Mouse (Mus musculus) small intestine, adult 2 months (tissue): ENCODE results near the gene Hoxa13. TPM values are rescaled to one million over a fixed set of nuclear protein-coding genes. Genes with fewer than 3 reads are reported as not detected.
A peak's percentile ranks its signal among the peaks of the same experiment; 100 is the strongest.

Experiments
- H3K27ac ChIP-seq: fragments of 200-500 bp; 2 replicates; pipeline ENCODE4 v1.5.1; 2012; ENCODE audit warnings: low read depth, low read length, control low read depth, inconsistent platforms; ENCODE audit not compliant: insufficient read depth
- H3K27me3 ChIP-seq: fragments of 200-500 bp; 2 replicates; pipeline ENCODE4 v1.6.1; 2012; ENCODE audit warnings: mild to moderate bottlenecking, moderate library complexity, low read length, inconsistent platforms; ENCODE audit not compliant: control insufficient read depth, insufficient read depth
- H3K36me3 ChIP-seq: fragments of 200-500 bp; 2 replicates; pipeline ENCODE4 v1.6.1; 2012; ENCODE audit warnings: mild to moderate bottlenecking, low read length, control low read depth, inconsistent platforms; ENCODE audit not compliant: control insufficient read depth, insufficient read depth
- H3K4me1 ChIP-seq: fragments of 200-500 bp; 2 replicates; pipeline ENCODE4 v1.6.1; 2012; ENCODE audit warnings: low read length, inconsistent platforms, mixed read lengths; ENCODE audit not compliant: control insufficient read depth, insufficient read depth, insufficient read length
- H3K4me3 ChIP-seq: fragments of 200-500 bp; 2 replicates; pipeline ENCODE4 v1.5.1; 2012; ENCODE audit warnings: low read depth, mild to moderate bottlenecking, control low read depth, inconsistent platforms, low read length, moderate library complexity
- CTCF ChIP-seq: fragments of 200-500 bp; IDR thresholded peaks from 2 replicates; pipeline ENCODE4 v1.5.1; 2012; ENCODE audit warnings: low read depth, mild to moderate bottlenecking, control low read depth, inconsistent platforms, low read length, moderate library complexity, mixed read lengths; ENCODE audit not compliant: insufficient replicate concordance, insufficient read length; ENCODE audit errors: extremely low read depth
- POLR2A ChIP-seq: fragments of 200-500 bp; IDR thresholded peaks from 2 replicates; pipeline ENCODE4 v1.6.1; 2012; ENCODE audit warnings: low read depth, mild to moderate bottlenecking, control low read depth, inconsistent platforms, low read length, moderate library complexity
- WGBS: fragments of 180-500 bp; shearing (Covaris S2); methylation state at CpG from one replicate; pipeline ENCODE4 v1.1.7; 2018; 5-methylcytosine and 5-hydroxymethylcytosine counted together
- polyA plus RNA-seq: library from polyadenylated mRNA; depleted of rRNA; stranded (reverse); fragments of >200 nt; gene quantifications from 2 replicates; pipeline ENCODE4 v1.2.3, GENCODE M21; 2012

Hoxa13 gene
- polyA plus RNA-seq, 1 experiment = not detected

DNA sequence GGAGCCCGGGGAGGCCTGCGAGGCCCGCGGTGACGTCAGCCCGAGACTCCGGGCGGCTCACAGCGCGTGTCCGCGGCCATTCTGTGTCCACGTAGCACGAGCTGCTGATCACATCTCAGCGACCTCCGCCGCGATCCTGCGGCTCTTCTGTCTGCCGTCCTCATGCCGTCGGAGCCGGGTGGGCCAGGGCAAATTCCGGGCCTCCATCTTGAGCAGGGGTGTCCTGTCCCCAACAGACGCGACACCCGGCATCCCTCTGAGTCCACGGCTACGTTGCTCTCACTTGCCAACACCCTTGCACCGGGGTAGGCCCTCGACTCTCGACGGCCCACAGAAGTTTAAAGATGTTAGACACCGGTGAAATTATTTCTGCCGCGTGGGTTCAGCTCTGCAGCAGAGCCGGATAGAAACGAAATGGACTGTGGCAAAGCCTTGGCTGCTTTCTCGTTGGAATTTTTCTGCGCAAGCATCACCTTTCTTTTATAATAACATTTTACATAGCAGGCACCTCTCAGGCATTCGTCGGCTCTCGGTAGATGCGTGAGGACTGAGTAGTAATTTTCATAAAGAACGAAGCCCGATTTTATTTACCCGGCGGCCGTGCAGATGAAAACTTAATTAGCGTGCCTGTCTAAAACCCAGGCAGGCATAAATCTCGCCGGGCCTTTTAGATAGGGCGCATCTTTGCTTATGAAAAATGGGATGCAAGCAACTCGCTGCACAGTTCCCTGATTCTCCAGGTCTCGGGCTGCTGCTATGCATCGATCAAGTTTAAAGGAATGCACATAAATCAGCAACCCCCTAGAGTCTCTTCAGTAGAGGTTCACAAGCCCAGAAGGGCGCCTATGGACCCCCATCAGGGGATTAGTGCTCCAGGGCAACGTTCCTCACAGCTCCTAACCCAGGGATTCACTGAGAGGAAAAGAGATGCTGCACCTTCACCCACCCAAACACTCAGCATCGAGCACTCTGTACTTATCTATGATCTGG lies 6.9 kb downstream of the Hoxa13 start:
- peak overlapping the region; percentile 28 for H3K4me3 ChIP-seq
- WGBS = 4% methylated on average over 59 of the region's 59 CpGs
- H3K27ac ChIP-seq = no peak overlapping the region
- H3K27me3 ChIP-seq = peaks cover 70% of the 10 kb centered on the region
- TF ChIP-seq CTCF (no peak), POLR2A (no peak)
- no peaks in the 10 kb centered on the region for H3K36me3 ChIP-seq
- H3K4me1 ChIP-seq = peaks cover 2% of the 10 kb centered on the region; the same call in 1 of the 2 replicates

- TF ChIP-seq POLR2A = no peak
- no peak for TF ChIP-seq CTCF
- no peaks in the 10 kb centered on the region for H3K36me3 ChIP-seq
- H3K4me3 ChIP-seq = no peak overlapping the region
- no peak overlapping the region for H3K27ac ChIP-seq
- H3K4me1 ChIP-seq = peaks cover 2% of the 10 kb centered on the region; the same call in 1 of the 2 replicates
- peaks cover 70% of the 10 kb centered on the region for H3K27me3 ChIP-seq
- WGBS = 5% methylated on average over 35 of the region's 35 CpGs
Observed at GRCm38 (mm10) chr6:52252775-52253376, 7.8 kb downstream of the Hoxa13 start.

DNA sequence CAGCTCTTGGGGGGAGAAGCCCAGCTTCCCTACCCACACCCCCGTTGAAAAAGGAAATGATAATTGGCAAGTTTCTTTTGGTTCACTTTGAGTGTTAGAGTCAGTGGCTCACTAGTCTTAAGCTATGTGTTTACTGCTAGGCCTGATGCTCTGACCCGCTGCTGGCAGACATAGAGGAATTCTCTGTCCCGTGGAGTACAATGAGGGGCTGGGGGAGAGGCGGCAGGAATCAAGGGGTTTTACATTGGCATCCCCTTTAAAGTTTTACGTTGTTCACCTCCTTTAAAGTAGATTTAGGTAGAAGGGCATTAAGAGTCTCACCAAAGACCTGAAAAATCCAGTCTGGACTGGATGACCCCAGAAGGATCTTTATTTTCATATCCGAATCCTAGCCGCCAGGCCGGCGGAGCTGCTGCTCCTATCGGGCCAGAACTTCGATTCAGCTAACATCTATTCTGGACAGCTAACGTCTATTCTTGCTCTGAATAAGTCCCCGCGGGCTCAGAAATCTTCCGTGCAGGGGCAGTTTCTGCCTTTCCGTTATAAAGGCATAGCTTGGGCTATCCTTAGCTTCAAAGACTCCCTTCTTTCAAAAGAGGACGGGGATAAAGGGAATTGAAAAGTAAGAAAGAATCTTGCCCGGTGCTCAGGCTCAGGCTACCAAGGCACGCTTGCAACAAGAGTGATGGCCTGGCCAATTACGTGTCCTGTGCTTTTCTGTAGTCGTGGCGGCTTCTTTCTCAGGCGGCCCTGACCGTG lies 8.5 kb downstream of the Hoxa13 start:
- Histone ChIP-seq H3K4me1 (peaks cover 2% of the 10 kb centered on the region; the same call in 1 of the 2 replicates), H3K36me3 (no peaks in the 10 kb centered on the region), H3K27ac (no peak overlapping the region), H3K27me3 (peaks cover 71% of the 10 kb centered on the region), H3K4me3 (no peak overlapping the region)
- WGBS = 9% methylated on average over 24 of the region's 24 CpGs
- TF ChIP-seq CTCF (no peak), POLR2A (no peak)

- H3K4me3 ChIP-seq = no peak overlapping the region
- peaks cover 2% of the 10 kb centered on the region; the same call in 1 of the 2 replicates for H3K4me1 ChIP-seq
- no peaks in the 10 kb centered on the region for H3K36me3 ChIP-seq
- 11% methylated on average over 7 of the region's 7 CpGs for WGBS
- H3K27me3 ChIP-seq = peaks cover 77% of the 10 kb centered on the region
- no peak for TF ChIP-seq CTCF
- TF ChIP-seq POLR2A = no peak
- no peak overlapping the region for H3K27ac ChIP-seq
Observed at GRCm38 (mm10) chr6:52251177-52251879, 9.4 kb downstream of the Hoxa13 start.

- no peak overlapping the region for H3K27ac ChIP-seq
- H3K27me3 ChIP-seq = peaks cover 88% of the 10 kb centered on the region
- TF ChIP-seq POLR2A (no peak), CTCF (no peak)
- H3K4me1 ChIP-seq = peaks cover 2% of the 10 kb centered on the region; the same call in 1 of the 2 replicates
- no peak overlapping the region for H3K4me3 ChIP-seq
- 7% methylated on average over 4 of the region's 4 CpGs for WGBS
- H3K36me3 ChIP-seq = no peaks in the 10 kb centered on the region
Observed at GRCm38 (mm10) chr6:52249826-52250225, 10.9 kb downstream of the Hoxa13 start.

- no peak overlapping the region for H3K4me3 ChIP-seq
- no peak overlapping the region for H3K27ac ChIP-seq
- 2% methylated on average over 16 of the region's 16 CpGs for WGBS
- peaks cover 92% of the 10 kb centered on the region for H3K27me3 ChIP-seq
- H3K4me1 ChIP-seq = peaks cover 2% of the 10 kb centered on the region; the same call in 1 of the 2 replicates
- no peak for TF ChIP-seq CTCF
- no peak for TF ChIP-seq POLR2A
- no peaks in the 10 kb centered on the region for H3K36me3 ChIP-seq
Observed at GRCm38 (mm10) chr6:52249415-52249738, 11.3 kb downstream of the Hoxa13 start.
